Mouse (Mus musculus) thymus, postnatal 14 days (tissue): ENCODE data around the gene Tmem169.
A peak's percentile ranks its signal among the peaks of the same experiment; 100 is the strongest.
"Not testable (repeated sequence)": the region's sequence is repeated elsewhere in the genome, so short reads cannot be mapped to it uniquely, and the experiment has no call there.

Experiments used
- DNase-seq: peaks from one replicate; pipeline ENCODE4 v3.0.0; 2021

Tmem169 gene

GRCm38 (mm10) chr1:72283992-72284485, at the start of gene Tmem169, which contains the start of gene Pecr:
Gene Tmem169, plus strand, starts transcription at chr1:72284369.
Gene Pecr, minus strand, starts transcription at chr1:72284314.
- peak; percentile 84 for DNase-seq

DNA sequence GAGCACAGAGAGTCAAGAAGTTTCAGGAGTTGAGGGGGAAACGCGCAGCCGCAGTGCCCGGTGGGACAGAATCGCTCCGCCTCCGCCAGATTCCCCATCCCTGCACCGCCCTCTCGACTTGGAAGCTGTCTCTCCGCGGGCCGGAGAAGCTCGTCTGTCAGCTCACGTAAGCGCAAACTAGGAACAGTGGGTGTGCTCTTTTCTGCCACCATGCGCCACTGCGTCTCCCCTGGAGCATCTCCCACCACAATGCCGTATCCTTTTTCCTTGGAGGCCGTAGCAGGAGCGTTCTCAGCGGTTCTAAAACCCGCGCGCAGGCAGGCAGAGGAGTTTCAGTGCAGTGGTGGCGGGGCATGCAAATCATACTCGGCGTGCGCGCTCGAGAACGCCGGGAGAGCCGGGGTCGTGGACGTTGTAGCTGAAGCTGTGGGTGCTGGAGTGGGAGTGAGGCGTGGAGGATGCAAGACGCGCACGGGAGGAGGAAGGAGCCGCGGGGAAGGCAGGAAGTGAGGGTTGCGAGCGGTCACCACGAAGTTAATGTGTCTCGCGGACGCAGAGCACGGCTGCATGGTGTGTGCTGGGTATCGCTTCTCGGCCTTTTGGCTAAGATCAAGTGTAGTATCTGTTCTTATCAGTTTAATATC, 47.7 kb upstream of the Tmem169 start:
- DNase-seq: peak; percentile 65

DNA sequence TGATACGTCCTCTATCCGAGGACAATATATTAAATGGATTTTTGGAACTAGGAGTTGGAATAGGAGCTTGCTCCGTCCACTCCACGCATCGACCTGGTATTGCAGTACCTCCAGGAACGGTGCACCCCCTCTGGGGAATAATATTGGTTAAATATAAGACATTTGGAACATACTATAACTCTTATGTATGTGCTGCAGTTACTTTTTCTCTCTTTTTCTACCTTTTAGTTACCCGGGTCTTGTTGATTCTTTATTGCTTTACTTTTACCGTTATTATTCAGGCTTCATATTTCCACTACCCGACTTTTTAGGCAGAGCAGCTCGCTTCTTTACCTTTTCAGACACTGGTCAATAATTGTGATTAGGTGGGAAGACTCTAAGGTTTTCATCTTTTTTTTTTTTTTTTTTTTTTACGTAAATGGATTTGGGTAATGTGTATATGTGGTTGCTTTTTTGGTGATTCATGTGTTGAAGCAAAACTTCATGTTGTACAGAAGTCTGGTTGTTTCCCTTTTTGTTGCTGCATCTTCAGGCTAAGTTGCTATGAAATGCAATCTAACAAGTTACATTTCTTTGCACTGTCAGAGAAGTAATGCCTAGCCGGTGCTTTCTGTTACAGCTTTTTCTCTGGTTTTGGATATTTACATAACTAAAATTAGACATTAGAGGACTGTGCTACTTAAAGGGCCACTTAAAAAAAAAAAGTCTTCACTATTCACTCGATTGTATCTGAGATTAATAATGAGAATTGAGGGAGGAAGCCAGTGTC, 47.0 kb upstream of the Tmem169 start:
- DNase-seq: peak; percentile 58

DNA sequence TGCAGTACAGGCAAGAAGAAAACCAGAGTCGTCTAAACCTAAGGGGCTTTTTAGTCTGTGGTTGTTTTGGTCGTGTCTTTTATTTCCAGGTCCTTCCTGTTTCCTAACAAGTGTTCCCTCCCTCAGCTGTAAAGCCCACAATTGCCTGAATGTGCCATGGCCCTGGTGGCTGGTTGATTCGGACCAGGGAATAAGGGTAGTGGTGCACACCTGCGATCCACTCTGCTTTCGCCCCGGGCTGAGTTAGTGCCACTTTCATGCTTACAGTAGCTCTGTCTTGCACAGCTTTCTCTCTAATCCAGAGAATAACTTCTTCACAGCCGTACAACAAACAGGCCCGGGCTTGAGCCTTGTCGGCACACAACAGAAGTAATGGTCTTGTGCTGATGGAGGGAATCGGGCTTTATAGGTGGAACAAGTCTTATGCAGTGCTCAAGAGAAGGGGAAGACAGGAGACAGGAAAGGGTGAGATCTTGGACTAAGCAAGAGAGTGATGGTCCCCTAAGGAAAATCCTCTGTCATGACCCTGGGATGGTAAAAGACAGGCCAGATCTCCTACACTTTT, 46.1 kb upstream of the Tmem169 start:
- no peak for DNase-seq

- not testable (repeated sequence) for DNase-seq
These were observed 45.1 kb upstream of the Tmem169 start for GRCm38 (mm10) chr1:72239113-72239512.

DNA sequence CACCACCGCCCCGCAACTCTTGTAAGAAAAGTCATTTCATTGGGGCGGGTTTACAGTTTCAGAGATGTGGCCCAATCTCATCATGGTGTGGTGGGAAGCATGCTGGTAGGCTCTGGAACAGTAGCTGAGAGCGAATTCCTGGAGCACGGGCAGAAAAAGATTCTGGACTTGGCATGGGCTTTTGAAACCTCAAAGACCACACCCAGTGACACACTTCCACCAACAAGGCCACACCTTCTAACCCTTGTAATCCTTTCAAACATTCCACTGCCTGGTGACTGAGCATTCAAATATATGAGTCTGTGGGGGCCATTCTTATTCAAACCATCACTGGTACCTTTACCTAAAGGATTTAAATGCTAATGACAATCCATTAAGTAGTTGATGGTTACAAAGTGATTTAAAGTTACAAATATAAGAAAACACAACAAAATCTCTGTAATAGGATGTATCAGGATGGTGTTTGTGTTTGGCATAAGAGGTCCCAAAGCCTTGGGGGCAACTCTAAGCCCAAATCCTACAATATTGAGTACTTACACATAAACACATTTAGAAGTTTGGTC, 41.5 kb upstream of the Tmem169 start:
- no peak for DNase-seq

DNA sequence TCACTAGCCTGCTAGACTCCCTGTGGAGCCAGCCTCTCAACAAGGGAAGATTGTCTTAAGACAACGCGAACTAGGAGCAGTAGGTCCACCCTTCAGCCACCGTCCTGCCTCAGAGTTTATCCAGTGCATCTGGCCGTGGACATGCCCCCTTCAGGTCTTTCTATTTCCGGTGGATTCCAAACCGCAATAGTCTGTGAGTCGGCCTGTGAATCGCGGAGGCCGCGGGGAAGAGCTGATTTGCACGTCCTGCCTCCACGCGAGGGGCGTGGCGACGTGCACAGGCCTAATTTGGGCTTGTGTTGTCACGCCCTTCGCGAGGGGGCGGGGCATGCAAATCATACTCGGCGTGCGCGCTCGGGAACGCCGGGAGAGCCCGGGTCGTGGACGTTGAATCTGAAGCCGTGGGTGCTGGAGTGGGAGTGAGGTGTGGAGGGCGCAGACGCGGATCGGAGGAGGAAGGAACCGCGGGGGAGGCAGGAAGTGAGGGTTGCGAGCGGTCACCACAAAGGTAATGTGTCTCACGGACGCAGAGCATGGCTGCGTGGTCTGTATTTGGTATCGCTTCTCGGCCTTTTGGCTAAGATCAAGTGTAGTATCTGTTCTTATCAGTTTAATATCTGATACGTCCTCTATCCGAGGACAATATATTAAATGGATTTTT, 40.4 kb upstream of the Tmem169 start:
- peak; percentile 97 for DNase-seq

GRCm38 (mm10) chr1:72244317-72245036, 39.7 kb upstream of the Tmem169 start:
- no peak for DNase-seq

DNA sequence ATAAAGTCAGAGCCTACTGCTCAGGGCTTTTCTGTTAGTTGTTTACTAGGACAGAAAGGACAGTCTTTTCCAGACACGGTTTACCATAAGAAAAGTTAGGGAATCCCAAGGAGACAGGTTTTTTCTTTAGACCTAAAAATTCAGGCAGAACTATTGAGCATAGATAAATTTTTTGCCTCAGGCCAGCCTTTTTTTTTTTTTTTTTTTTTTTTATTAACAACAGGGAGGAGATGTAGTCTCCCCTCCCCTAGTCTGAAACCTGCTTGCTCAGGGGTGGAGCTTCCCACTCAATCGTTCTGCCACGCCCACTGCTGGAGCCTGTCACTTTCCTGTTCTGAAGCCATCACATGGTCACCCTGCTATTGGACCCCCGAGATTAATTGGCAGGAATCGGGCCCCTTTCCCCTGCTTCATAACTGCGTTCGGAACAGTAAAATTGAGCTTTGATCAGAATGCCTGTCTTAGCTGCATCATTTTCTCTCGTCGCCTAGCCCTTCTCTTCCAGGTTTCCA, 35.9 kb upstream of the Tmem169 start:
- not testable (repeated sequence) for DNase-seq

DNA sequence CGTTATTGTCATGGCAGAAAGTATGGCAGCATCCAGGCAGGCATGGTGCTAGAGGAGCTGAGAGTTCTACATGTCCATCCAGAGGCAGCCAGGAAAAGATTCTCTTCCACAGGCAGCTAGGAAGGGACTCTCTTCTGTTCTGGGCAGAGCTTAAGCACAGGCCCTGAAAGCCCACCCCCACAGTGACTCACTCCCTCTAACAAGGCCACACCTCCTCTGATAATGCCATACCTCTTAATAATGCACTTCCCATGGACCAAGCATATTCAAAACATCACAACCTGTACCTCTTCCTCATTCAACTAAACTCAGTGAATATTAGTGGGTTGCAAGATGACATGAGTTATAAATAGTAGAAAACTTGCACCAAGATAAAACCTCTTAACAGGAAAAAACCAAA, 32.4 kb upstream of the Tmem169 start:
- DNase-seq: no peak

- DNase-seq: peak; percentile 30
These were observed 30.2 kb upstream of the Tmem169 start for GRCm38 (mm10) chr1:72253881-72254491.

GRCm38 (mm10) chr1:72254545-72255061, 29.6 kb upstream of the Tmem169 start:
- DNase-seq: peak; percentile 89

DNA sequence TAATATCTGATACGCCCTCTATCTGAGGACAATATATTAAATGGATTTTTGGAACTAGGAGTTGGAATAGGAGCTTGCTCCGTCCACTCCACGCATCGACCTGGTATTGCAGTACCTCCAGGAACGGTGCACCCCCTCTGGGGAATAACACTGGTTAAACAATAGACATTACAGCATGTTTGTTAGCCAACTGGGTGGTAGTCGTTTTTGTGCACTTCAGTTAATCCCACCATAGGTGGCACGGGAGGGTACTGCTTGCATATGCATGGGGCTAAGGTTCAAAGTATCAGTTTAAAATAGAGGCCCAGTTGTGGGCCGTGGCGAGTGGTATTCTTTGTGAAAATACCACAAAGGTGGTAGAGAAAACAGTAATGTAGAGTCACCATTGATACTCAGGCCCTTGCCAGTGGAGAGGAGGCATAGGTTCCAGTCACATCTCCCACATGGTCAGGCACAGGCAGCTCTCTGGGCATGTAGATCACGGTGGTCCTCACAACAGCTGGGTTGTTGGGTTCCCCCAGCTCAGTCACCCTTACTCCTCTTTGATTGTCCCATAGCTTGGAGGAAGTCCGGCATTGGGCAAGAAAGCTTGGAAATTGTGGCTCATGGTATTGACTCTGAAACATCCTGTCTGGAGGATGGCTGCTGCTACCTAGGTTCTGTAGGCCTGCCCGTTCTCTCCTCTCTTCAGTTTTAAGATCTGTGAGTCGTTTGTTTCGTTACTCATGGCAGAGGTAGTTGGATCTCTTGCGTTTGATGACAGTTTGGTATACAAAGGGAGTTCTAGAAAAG, 28.9 kb upstream of the Tmem169 start:
- peak; percentile 65 for DNase-seq

DNA sequence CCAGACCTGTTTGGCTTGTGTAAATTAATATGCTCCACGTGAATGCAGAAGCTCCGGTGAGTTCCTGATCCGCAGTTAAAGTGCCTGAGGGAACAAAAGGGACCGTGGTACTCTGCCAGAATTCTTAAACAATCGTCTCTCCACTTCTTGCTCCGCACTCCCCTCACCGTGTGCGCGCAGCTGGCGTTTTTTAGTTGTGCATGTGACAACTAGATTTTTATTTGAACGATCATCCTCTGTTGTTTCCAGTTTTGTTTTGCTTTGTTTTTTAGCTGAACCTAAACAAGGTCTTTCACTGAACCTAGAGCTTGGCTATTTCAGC, 28.4 kb upstream of the Tmem169 start:
- DNase-seq: no peak

DNA sequence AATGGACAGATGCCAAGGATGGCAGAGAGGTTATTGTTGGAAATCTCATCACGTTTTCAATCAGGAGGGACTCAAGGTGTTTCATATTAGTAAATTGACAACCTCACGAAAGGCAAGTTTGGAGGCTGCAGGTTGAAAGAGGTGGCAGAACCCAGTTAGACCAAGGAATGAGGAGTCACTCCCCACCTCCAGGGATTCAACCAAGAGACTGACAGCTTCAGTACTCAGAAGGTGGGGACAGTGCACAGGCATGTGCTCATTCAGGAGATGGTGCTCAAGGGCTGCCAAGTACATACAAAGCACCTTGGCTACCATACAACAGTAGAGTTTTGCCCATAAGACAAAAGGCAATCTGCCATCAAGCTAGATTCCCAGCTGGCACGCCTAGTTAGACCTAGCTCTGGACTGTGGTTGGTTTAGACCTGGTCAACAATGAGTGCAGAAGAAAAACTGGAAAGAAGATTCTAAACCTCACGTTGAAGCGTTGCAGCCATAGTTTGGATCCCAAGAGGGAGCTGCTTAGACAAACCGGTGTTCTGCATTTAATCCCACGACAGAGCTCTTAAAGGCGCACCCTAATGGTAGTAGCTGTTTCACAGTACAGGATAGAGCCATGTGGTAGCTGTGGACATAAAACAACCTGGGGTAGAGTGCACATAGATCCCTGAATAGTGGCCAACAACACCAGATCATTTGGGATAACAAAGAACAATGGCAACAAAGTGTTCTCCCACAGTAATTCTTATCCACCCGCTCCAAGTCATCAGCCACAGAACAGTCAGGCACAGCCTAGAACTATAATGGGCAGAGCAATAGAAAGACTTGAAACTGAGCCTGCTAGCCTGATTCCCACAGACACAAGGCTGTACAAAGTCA, 27.6 kb upstream of the Tmem169 start:
- no peak for DNase-seq

DNA sequence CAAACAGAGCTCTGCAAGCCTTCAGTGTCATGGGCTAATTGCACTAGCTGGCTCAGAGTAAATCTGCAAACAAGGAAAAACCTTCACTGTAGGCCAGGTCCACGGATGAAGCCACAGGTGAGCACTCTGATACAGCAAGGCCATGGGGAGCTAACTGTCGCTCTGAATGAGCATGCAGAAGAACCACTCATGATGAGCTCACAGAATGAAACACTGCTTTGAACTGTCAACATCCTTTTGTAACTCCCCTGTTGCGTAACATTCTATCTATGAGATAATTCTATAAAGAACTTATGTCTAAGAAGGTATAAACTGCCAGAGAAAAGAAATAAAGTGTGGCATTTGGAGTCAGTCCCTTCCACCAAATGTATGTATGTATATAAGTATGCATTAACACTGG, 21.1 kb upstream of the Tmem169 start:
- DNase-seq: no peak

GRCm38 (mm10) chr1:72278085-72278484, 6.1 kb upstream of the Tmem169 start:
- DNase-seq: no peak

GRCm38 (mm10) chr1:72282604-72283003, 1.6 kb upstream of the Tmem169 start:
- no peak for DNase-seq

DNA sequence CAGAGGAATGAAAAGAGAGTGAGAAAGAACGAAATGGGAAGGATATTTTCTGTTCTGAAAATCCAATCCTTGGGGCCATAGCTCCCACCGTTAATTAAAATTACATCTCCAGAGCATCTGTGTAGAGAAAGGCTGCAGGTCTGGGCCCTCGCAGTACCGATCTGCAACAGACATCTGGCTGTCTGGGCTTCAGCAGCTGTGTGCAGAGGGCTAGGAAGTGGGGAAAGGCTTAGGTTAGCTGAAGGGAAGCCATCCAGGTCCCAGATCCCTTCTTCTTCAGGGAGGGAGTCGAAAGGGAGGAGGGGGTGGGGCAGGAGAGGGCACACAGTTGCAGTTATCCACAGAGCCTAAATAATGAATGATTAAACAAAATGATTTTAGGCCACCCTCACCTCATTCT, 370 bp downstream of the Tmem169 start:
- DNase-seq: peak; percentile 4

- no peak for DNase-seq
These were observed 2.7 kb downstream of the Tmem169 start for GRCm38 (mm10) chr1:72286904-72287303.
